Mouse (Mus musculus) embryonic fibroblast, embryonic 13.5 days (primary cell): ENCODE results near the gene Gm21887. TPM values are rescaled to one million over a fixed set of nuclear protein-coding genes. Genes with fewer than 3 reads are reported as not detected.

ENCODE experiments used
- polyA plus RNA-seq: library from polyadenylated mRNA; stranded (reverse); fragments of >200 nt; gene quantifications from 2 replicates; pipeline ENCODE4 v1.2.4, GENCODE M21; 2011; ENCODE audit warnings: low read depth; ENCODE audit not compliant: missing spikeins, insufficient read length

Gene Gm21887
- polyA plus RNA-seq, 1 experiment, result 44.5 TPM

Other genes starting within 250 kb of the Gm21887 start
- not detected in 2 replicates for gene 4933400A11Rik, start 230.0 kb upstream of the Gm21887 start, polyA plus RNA-seq